Mouse (Mus musculus) liver, embryonic 11.5 days (tissue): Measurements from ENCODE around the gene Slc25a41. TPM values are rescaled to one million over a fixed set of nuclear protein-coding genes. Genes with fewer than 3 reads are reported as not detected.

Experiments used
- ATAC-seq: fragments of 200-750 bp; cut with Nextera tagmentation; replicated peaks from 2 replicates; pipeline ENCODE4 v1.8.0; 2017; ENCODE audit warnings: moderate number of reproducible peaks, mild to moderate bottlenecking, moderate TSS enrichment, moderate library complexity; ENCODE audit not compliant: low FRiP score
- DNase-seq: peaks from one replicate; pipeline ENCODE4 v3.0.0-alpha.2; 2017; ENCODE audit warnings: low spot score
- H3K27ac ChIP-seq: fragments of 300-500 bp; sonication (generic); 2 replicates; pipeline ENCODE4 v1.5.1; 2014; ENCODE audit warnings: mild to moderate bottlenecking, low read depth, low read length, control low read depth
- H3K27me3 ChIP-seq: fragments of 300-500 bp; sonication (generic); replicated peaks from 2 replicates; pipeline ENCODE4 v1.6.1; 2014; ENCODE audit warnings: low read length, mixed read lengths; ENCODE audit not compliant: control insufficient read depth, insufficient read depth
- H3K36me3 ChIP-seq: fragments of 300-500 bp; sonication (generic); 2 replicates; pipeline ENCODE4 v1.6.1; 2014; ENCODE audit warnings: mild to moderate bottlenecking, low read length, moderate library complexity, mixed read lengths; ENCODE audit not compliant: control insufficient read depth, insufficient read depth
- H3K4me1 ChIP-seq: fragments of 300-500 bp; sonication (generic); replicated peaks from 2 replicates; pipeline ENCODE4 v1.6.1; 2014; ENCODE audit warnings: low read length, mixed read lengths; ENCODE audit not compliant: control insufficient read depth, insufficient read depth
- H3K4me2 ChIP-seq: fragments of 300-500 bp; sonication (generic); 2 replicates; pipeline ENCODE4 v1.6.1; 2014; ENCODE audit warnings: mild to moderate bottlenecking, control low read depth, moderate library complexity
- H3K4me3 ChIP-seq: fragments of 300-500 bp; sonication (generic); 2 replicates; pipeline ENCODE4 v1.5.1; 2014; ENCODE audit warnings: low read depth, low read length, control low read depth
- H3K9ac ChIP-seq: fragments of 300-500 bp; sonication (generic); 2 replicates; pipeline ENCODE4 v1.6.1; 2014; ENCODE audit warnings: low read depth, low read length, control low read depth
- H3K9me3 ChIP-seq: fragments of 300-500 bp; sonication (generic); 2 replicates; pipeline ENCODE4 v1.6.1; 2016; ENCODE audit warnings: low read length, inconsistent platforms, mixed read lengths; ENCODE audit not compliant: control insufficient read depth
- WGBS: fragments of 180-500 bp; shearing (Covaris S2); extraction: QIAGEN DNeasy Blood & Tissue Kit; methylation state at CpG from one replicate; pipeline ENCODE4 v1.1.7; 2014; 5-methylcytosine and 5-hydroxymethylcytosine counted together
- polyA plus RNA-seq: library from polyadenylated mRNA; unstranded; fragments of >200 nt; fragmentation: Nextera tagmentation; extraction: Ambion mirVana; gene quantifications from 2 replicates; pipeline ENCODE4 v1.2.1, GENCODE M21; 2014

The Slc25a41 gene
- not detected in 2 replicates for polyA plus RNA-seq

- Histone ChIP-seq H3K27me3 (no peaks in the 10 kb centered on the region; the same call in 1 of the 2 replicates), H3K4me2 (no peak within 1 kb of the TSS), H3K9me3 (no peaks in the 10 kb centered on the region), H3K36me3 (no peaks in the 10 kb centered on the region), H3K27ac (no peak within 1 kb of the TSS), H3K9ac (no peak within 1 kb of the TSS), H3K4me3 (no peak within 1 kb of the TSS), H3K4me1 (no peaks in the 10 kb centered on the region)
- ATAC-seq (no peak), DNase-seq (no peak)
- WGBS: 59% methylated on average over 8 of the region's 8 CpGs
Observed at GRCm38 (mm10) chr17:57041554-57041953, at the start of gene Slc25a41. Slc25a41 (minus strand) TSS chr17:57041654.

DNA sequence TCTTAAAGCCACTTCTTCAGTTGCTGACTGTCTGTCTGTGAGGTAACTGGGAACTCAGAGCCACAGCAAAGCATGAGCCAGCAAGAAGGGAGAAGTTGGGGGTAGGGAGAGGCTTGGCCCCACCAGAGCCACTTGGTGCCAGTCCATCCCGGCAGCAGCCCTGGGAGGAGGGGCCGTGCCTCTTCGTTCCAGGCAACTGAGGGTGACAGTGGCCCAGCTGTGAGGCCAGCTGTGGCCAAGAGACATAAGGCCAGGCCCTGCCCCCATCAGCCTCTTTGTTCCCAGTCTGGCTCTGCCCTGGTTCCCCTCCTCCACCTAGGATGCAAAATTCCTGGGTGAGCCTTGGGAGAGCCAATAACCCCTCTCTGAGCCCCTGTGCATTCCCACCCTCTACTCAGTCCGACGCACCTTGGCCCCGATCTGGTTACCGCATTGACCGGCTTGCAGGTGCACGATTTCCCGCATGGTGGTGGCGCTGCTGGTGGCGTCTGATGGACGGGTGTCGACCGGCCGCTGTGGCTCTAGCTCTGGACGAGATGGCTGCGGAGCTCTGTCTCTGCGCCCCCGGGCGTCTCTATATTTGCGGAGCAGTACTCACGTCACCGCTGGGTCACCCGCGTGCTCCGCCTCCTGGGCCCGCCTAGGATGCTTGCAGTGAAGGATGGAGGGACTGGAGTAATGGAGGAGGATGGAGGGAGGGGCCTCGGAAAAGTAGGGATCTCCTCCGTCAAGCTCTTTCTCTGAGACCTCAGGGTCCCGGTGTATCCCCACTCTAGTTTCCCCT lies 45.8 kb upstream of the Slc25a41 start, which contains the start of gene Tubb4a:
Tubb4a (minus strand) TSS at position 734 of the 784 bp plus-strand sequence.
- Histone ChIP-seq H3K4me1 (peaks cover 2% of the 10 kb centered on the region; the same call in 1 of the 2 replicates), H3K4me2 (peak within 1 kb of the TSS; percentile 50), H3K27ac (no peak within 1 kb of the TSS), H3K4me3 (peak within 1 kb of the TSS; percentile 20), H3K27me3 (peaks cover 21% of the 10 kb centered on the region), H3K9me3 (no peaks in the 10 kb centered on the region), H3K9ac (no peak within 1 kb of the TSS), H3K36me3 (no peaks in the 10 kb centered on the region)
- DNase-seq (no peak), ATAC-seq (peak; percentile 45; the same call in 1 of the 2 replicates)
- 5% methylated on average over 31 of the region's 31 CpGs for WGBS

- no peak overlapping the region for H3K4me2 ChIP-seq
- no peaks in the 10 kb centered on the region for H3K9me3 ChIP-seq
- H3K27me3 ChIP-seq: peaks cover 21% of the 10 kb centered on the region
- no peak for ATAC-seq
- H3K9ac ChIP-seq: no peak overlapping the region
- H3K4me3 ChIP-seq: no peak overlapping the region
- peaks cover 2% of the 10 kb centered on the region; the same call in 1 of the 2 replicates for H3K4me1 ChIP-seq
- no peak overlapping the region for H3K27ac ChIP-seq
- WGBS: 81% methylated on average over 11 of the region's 11 CpGs
- H3K36me3 ChIP-seq: no peaks in the 10 kb centered on the region
- no peak for DNase-seq
Observed at GRCm38 (mm10) chr17:57085970-57086757, 44.7 kb upstream of the Slc25a41 start.

GRCm38 (mm10) chr17:57082481-57082880 lies 41.0 kb upstream of the Slc25a41 start:
- H3K27ac ChIP-seq: no peak overlapping the region
- H3K4me3 ChIP-seq: no peak overlapping the region
- WGBS: 83% methylated on average over 5 of the region's 5 CpGs
- H3K27me3 ChIP-seq: peaks cover 12% of the 10 kb centered on the region
- peaks cover 8% of the 10 kb centered on the region for H3K4me1 ChIP-seq
- no peaks in the 10 kb centered on the region for H3K9me3 ChIP-seq
- DNase-seq: no peak
- ATAC-seq: no peak
- H3K36me3 ChIP-seq: no peaks in the 10 kb centered on the region
- H3K4me2 ChIP-seq: no peak overlapping the region
- H3K9ac ChIP-seq: no peak overlapping the region

- WGBS: 90% methylated on average over 31 of the region's 31 CpGs
- ATAC-seq: no peak
- H3K4me2 ChIP-seq: no peak overlapping the region
Observed at GRCm38 (mm10) chr17:57081234-57081842, 39.9 kb upstream of the Slc25a41 start.

GRCm38 (mm10) chr17:57079919-57080318 lies 38.5 kb upstream of the Slc25a41 start:
- H3K4me2 ChIP-seq: no peak overlapping the region
- 65% methylated on average over 3 of the region's 3 CpGs for WGBS
- H3K9ac ChIP-seq: no peak overlapping the region
- DNase-seq (no peak), ATAC-seq (no peak)
- H3K36me3 ChIP-seq: no peaks in the 10 kb centered on the region
- H3K27ac ChIP-seq: no peak overlapping the region
- H3K4me1 ChIP-seq: peaks cover 6% of the 10 kb centered on the region; the same call in 1 of the 2 replicates
- no peak overlapping the region for H3K4me3 ChIP-seq
- no peaks in the 10 kb centered on the region for H3K9me3 ChIP-seq
- H3K27me3 ChIP-seq: no peaks in the 10 kb centered on the region

More at GRCm38 (mm10) chr17:57081234-57081842, 39.9 kb upstream of the Slc25a41 start:
- H3K27me3 ChIP-seq: 0 out of 2 replicates have a peak, but pooled peaks cover 3% of the 10 kb centered on the region
- no peaks in the 10 kb centered on the region for H3K36me3 ChIP-seq
- no peaks in the 10 kb centered on the region for H3K9me3 ChIP-seq
- H3K27ac ChIP-seq: no peak overlapping the region
- peaks cover 6% of the 10 kb centered on the region; the same call in 1 of the 2 replicates for H3K4me1 ChIP-seq
- H3K4me3 ChIP-seq: no peak overlapping the region
- DNase-seq: no peak
- H3K9ac ChIP-seq: no peak overlapping the region

DNA sequence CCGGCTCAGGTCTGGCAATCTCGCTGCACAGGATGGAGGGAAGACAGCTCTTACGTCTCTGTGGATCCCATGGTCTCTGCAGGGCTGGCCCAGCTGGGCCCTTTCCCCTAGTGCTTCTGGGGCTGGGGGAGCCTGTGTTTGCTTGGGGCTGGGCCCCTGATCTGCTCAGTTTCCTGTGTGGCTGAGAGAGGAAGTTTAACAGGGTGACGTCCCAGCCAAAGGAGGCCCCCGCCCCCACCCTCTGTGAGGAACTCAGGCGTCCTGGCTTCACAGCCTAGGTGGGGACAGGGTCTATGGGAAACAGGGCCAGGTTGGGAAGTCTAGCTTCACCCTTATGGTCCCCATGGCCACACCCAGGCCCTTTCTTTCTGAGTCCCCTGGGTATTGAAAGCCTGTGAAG lies 36.9 kb upstream of the Slc25a41 start, which contains the start of gene Dennd1c:
Dennd1c (minus strand) TSS at position 179 of the 400 bp plus-strand sequence.
- Histone ChIP-seq H3K27ac (no peak within 1 kb of the TSS), H3K9ac (0 out of 2 replicates have a peak within 1 kb of the TSS, but pooled peaks have one; percentile 1), H3K4me2 (peak within 1 kb of the TSS; percentile 26), H3K36me3 (no peaks in the 10 kb centered on the region), H3K4me3 (no peak within 1 kb of the TSS), H3K4me1 (peaks cover 6% of the 10 kb centered on the region; the same call in 1 of the 2 replicates), H3K27me3 (no peaks in the 10 kb centered on the region), H3K9me3 (no peaks in the 10 kb centered on the region)
- ATAC-seq: peak; percentile 38
- no peak for DNase-seq
- WGBS: 25% methylated on average over 6 of the region's 6 CpGs

GRCm38 (mm10) chr17:57076916-57077315 lies 35.5 kb upstream of the Slc25a41 start:
- WGBS: 54% methylated on average over 3 of the region's 3 CpGs
- Histone ChIP-seq H3K27me3 (no peaks in the 10 kb centered on the region), H3K9me3 (no peaks in the 10 kb centered on the region), H3K4me3 (no peak overlapping the region), H3K27ac (no peak overlapping the region), H3K36me3 (no peaks in the 10 kb centered on the region), H3K4me1 (peaks cover 6% of the 10 kb centered on the region; the same call in 1 of the 2 replicates), H3K4me2 (no peak overlapping the region), H3K9ac (no peak overlapping the region)
- ATAC-seq (no peak), DNase-seq (no peak)
